Mouse (Mus musculus) heart, postnatal 0 days (tissue): ENCODE results near the gene Ckb. TPM values are rescaled to one million over a fixed set of nuclear protein-coding genes. Genes with fewer than 3 reads are reported as not detected.

Source experiments
- ATAC-seq: fragments of 200-750 bp; cut with Nextera tagmentation; 2 replicates; pipeline ENCODE4 v1.8.0; 2017; ENCODE audit warnings: low read depth, moderate number of reproducible peaks, moderate library complexity; ENCODE audit not compliant: insufficient read depth
- DNase-seq: peaks from one replicate; pipeline ENCODE4 v3.0.0-alpha.2; 2016; ENCODE audit warnings: low spot score
- H3K27ac ChIP-seq: fragments of 300-500 bp; sonication (generic); 2 replicates; pipeline ENCODE4 v1.5.1; 2014; ENCODE audit warnings: low read depth, mild to moderate bottlenecking
- H3K27me3 ChIP-seq: fragments of 300-500 bp; sonication (generic); 2 replicates; pipeline ENCODE4 v1.6.1; 2014; ENCODE audit warnings: low read length, mixed read lengths; ENCODE audit not compliant: control insufficient read depth, insufficient read depth
- H3K36me3 ChIP-seq: fragments of 300-500 bp; sonication (generic); replicated peaks from 2 replicates; pipeline ENCODE4 v1.6.1; 2014; ENCODE audit warnings: low read length, mixed read lengths; ENCODE audit not compliant: control insufficient read depth, insufficient read depth
- H3K4me1 ChIP-seq: fragments of 300-500 bp; sonication (generic); 2 replicates; pipeline ENCODE4 v1.6.1; 2014; ENCODE audit warnings: antibody characterized with exemption; ENCODE audit not compliant: control insufficient read depth, insufficient read depth
- H3K4me2 ChIP-seq: fragments of 300-500 bp; sonication (generic); 2 replicates; pipeline ENCODE4 v1.6.1; 2014; ENCODE audit warnings: low read depth, mild to moderate bottlenecking, low read length, moderate library complexity
- H3K4me3 ChIP-seq: fragments of 300-500 bp; sonication (generic); 2 replicates; pipeline ENCODE4 v1.5.1; 2014; ENCODE audit warnings: low read depth, low read length
- H3K9ac ChIP-seq: fragments of 300-500 bp; sonication (generic); replicated peaks from 2 replicates; pipeline ENCODE4 v1.6.1; 2014; ENCODE audit warnings: low read depth, low read length, mixed read lengths
- H3K9me3 ChIP-seq: fragments of 300-500 bp; sonication (generic); replicated peaks from 2 replicates; pipeline ENCODE4 v1.6.1; 2016; ENCODE audit warnings: low read length; ENCODE audit not compliant: control insufficient read depth
- CTCF ChIP-seq: IDR thresholded peaks from 2 replicates; pipeline ENCODE4 v1.5.1; 2016; ENCODE audit warnings: antibody characterized with exemption, control low read depth, low read depth
- EP300 ChIP-seq: IDR thresholded peaks from 2 replicates; pipeline ENCODE4 v1.6.1; 2016; ENCODE audit warnings: antibody characterized with exemption, low read depth
- WGBS: fragments of 180-500 bp; shearing (Covaris S2); extraction: QIAGEN DNeasy Blood & Tissue Kit; methylation state at CpG from one replicate; pipeline ENCODE4 v1.1.7; 2014; 5-methylcytosine and 5-hydroxymethylcytosine counted together
- polyA plus RNA-seq: library from polyadenylated mRNA; unstranded; fragments of >200 nt; fragmentation: Nextera tagmentation; extraction: Ambion mirVana; gene quantifications from 2 replicates; pipeline ENCODE4 v1.2.1, GENCODE M21; 2015
- total RNA-seq: library from RNA; depleted of rRNA; stranded (reverse); fragments of >200 nt; gene quantifications from 2 replicates; pipeline ENCODE4 v1.2.3, GENCODE M21; 2014; ENCODE audit warnings: low replicate concordance

The Ckb gene
- total and polyA plus RNA-seq, 2 experiments from 2014 or later: 359 to 735 TPM

- H3K4me2 ChIP-seq: peak within 1 kb of the TSS; percentile 85
- H3K36me3 ChIP-seq: peaks cover 31% of the 10 kb centered on the region
- H3K27me3 ChIP-seq: no peaks in the 10 kb centered on the region
- TF ChIP-seq CTCF: no peak; the same call in 1 of the 2 replicates
- no peak for TF ChIP-seq EP300
- H3K4me3 ChIP-seq: peak within 1 kb of the TSS; percentile 96
- no peaks in the 10 kb centered on the region for H3K9me3 ChIP-seq
- DNase-seq (peak; percentile 95), ATAC-seq (peak; percentile 96)
- peak within 1 kb of the TSS; percentile 87 for H3K27ac ChIP-seq
- peak within 1 kb of the TSS; percentile 89 for H3K9ac ChIP-seq
- WGBS: under 1% methylated on average over 79 of the region's 86 CpGs
- peaks cover 15% of the 10 kb centered on the region for H3K4me1 ChIP-seq
These were observed 41.0 kb upstream of the Ckb start, which contains the start of the genes Bag5 and Apopt1 for GRCm38 (mm10) chr12:111713004-111713651. Gene Bag5, minus strand, starts transcription at chr12:111713257. Gene Apopt1, plus strand, starts transcription at chr12:111713261.

- peak overlapping the region; percentile 96 for H3K4me3 ChIP-seq
- peak overlapping the region; percentile 85 for H3K4me2 ChIP-seq
- no peaks in the 10 kb centered on the region for H3K9me3 ChIP-seq
- under 1% methylated on average over 33 of the region's 33 CpGs for WGBS
- no peak; the same call in none of the 2 replicates for ATAC-seq
- H3K4me1 ChIP-seq: peaks cover 15% of the 10 kb centered on the region
- H3K27me3 ChIP-seq: no peaks in the 10 kb centered on the region
- peak overlapping the region; percentile 89 for H3K9ac ChIP-seq
- no peak for DNase-seq
- peak overlapping the region; percentile 87 for H3K27ac ChIP-seq
- H3K36me3 ChIP-seq: peaks cover 31% of the 10 kb centered on the region
- no peak for TF ChIP-seq EP300
- TF ChIP-seq CTCF: no peak
These were observed 40.3 kb upstream of the Ckb start for GRCm38 (mm10) chr12:111712476-111712875.

- no peak overlapping the region for H3K4me3 ChIP-seq
These were observed 38.0 kb upstream of the Ckb start for GRCm38 (mm10) chr12:111710091-111710490.

DNA sequence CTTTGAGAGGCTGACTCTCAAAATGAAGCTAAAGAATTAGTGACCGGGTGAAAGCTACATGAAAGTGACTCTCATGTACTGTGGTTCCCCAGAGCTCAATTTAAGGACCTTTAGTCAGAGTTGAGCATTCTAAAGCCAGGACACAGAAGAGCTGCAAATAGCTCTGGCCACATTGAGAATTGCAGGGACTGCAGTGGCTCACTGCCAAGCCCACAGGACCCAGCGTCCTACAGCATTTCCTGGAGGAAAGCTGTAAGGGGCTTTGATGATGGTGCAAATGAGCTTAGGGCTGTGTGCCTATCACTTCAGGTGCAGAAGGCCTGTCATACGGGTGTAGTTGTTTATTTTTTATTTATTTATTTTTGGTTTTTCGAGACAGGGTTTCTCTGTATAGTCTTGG is 36.0 kb upstream of the Ckb start:
- H3K9me3 ChIP-seq: no peaks in the 10 kb centered on the region
- peaks cover 31% of the 10 kb centered on the region for H3K36me3 ChIP-seq
- 49% methylated on average over 4 of the region's 4 CpGs for WGBS
- peak overlapping the region; percentile 63 for H3K27ac ChIP-seq
- no peak for DNase-seq
- no peak overlapping the region for H3K9ac ChIP-seq
- no peak overlapping the region for H3K4me3 ChIP-seq
- no peak overlapping the region for H3K4me2 ChIP-seq
- H3K27me3 ChIP-seq: no peaks in the 10 kb centered on the region
- H3K4me1 ChIP-seq: peaks cover 34% of the 10 kb centered on the region
- no peak for TF ChIP-seq CTCF
- peak; percentile 47; the same call in 1 of the 2 replicates for TF ChIP-seq EP300
- no peak for ATAC-seq

More at GRCm38 (mm10) chr12:111710091-111710490, 38.0 kb upstream of the Ckb start:
- Histone ChIP-seq H3K4me2 (no peak overlapping the region), H3K36me3 (peaks cover 31% of the 10 kb centered on the region), H3K27ac (no peak overlapping the region), H3K4me1 (peaks cover 30% of the 10 kb centered on the region), H3K9ac (no peak overlapping the region), H3K9me3 (no peaks in the 10 kb centered on the region), H3K27me3 (no peaks in the 10 kb centered on the region)
- no peak for DNase-seq
- WGBS: 67% methylated on average over 10 of the region's 10 CpGs
- no peak for ATAC-seq
- TF ChIP-seq EP300 (no peak), CTCF (no peak)

GRCm38 (mm10) chr12:111705186-111705973 is 33.2 kb upstream of the Ckb start:
- 20% methylated on average over 15 of the region's 15 CpGs for WGBS
- ATAC-seq: peak; percentile 76
- Histone ChIP-seq H3K4me3 (no peak overlapping the region), H3K4me2 (no peak overlapping the region), H3K9me3 (no peaks in the 10 kb centered on the region), H3K36me3 (peaks cover 20% of the 10 kb centered on the region), H3K4me1 (peaks cover 24% of the 10 kb centered on the region), H3K9ac (no peak overlapping the region), H3K27me3 (no peaks in the 10 kb centered on the region), H3K27ac (peak overlapping the region; percentile 87)
- DNase-seq: peak; percentile 79
- TF ChIP-seq CTCF (no peak), EP300 (peak; percentile 86)
